Mouse (Mus musculus): Measurements from ENCODE around the gene Pcna.

GRCm38 (mm10) chr2:132262175-132262574 is 9.1 kb upstream of the Pcna start:
- no peak for TF ChIP-seq CTCF (IDR thresholded peaks at IDR 0.05; ENCODE audit: control insufficient read depth, insufficient read depth, low read length)
- no peak for TF ChIP-seq POLR2A (IDR thresholded peaks at IDR 0.05; ENCODE audit: borderline replicate concordance, control insufficient read depth, low read depth, low read length)
